Mouse (Mus musculus) liver, embryonic 14.5 days (tissue): ENCODE results near the gene Stfa2.

Experiments used
- CTCF ChIP-seq: IDR thresholded peaks from 2 replicates; pipeline ENCODE4 v1.5.1; 2016; ENCODE audit warnings: antibody characterized with exemption, low read depth, control low read depth
- EP300 ChIP-seq: IDR thresholded peaks from 2 replicates; pipeline ENCODE4 v1.6.1; 2016; ENCODE audit warnings: antibody characterized with exemption, low read depth

- TF ChIP-seq CTCF (no peak), EP300 (no peak)
These were observed at the start of gene Stfa2 for GRCm38 (mm10) chr16:36408357-36408756.
